Mouse (Mus musculus): ENCODE data around the gene Ift57. TPM values are rescaled to one million over a fixed set of nuclear protein-coding genes. Genes with fewer than 3 reads are reported as not detected.

Ift57 gene
- polyA plus RNA-seq, 1 experiment: 3.9 TPM

DNA sequence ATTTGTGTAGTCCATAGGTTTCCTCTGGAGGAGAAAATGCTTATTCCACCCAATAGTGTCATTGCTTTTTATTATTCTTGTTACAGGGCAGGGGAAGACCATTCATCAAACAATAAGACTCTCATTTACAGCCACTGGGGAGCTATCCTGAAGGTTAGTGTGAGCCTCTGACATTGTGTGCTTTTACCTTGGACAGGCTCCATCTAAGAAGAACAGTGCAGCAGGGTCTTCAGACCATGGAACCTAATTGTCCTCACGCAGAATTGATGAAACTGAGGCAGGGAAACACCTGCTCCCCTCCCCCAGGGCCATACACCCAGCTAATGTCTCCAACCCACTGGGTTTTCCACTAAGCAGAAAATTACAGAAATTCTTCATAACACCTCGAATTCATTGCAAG is 104.0 kb downstream of the Ift57 start:
- 87% methylated on average over 2 of the region's 2 CpGs for WGBS
- Histone ChIP-seq H3K27ac (ENCODE audit: control insufficient read depth, insufficient read depth, low read length) (no peak overlapping the region), H3K36me3 (ENCODE audit: control insufficient read depth, insufficient read depth, low read length) (no peaks in the 10 kb centered on the region), H3K4me1 (replicated peaks; ENCODE audit: control insufficient read depth, insufficient read depth, low read length) (peaks cover 49% of the 10 kb centered on the region), H3K4me3 (ENCODE audit: control insufficient read depth, insufficient read depth, low read length) (no peak overlapping the region), H3K27me3 (ENCODE audit: control insufficient read depth, insufficient read depth, low read length) (no peaks in the 10 kb centered on the region)
- TF ChIP-seq CTCF (IDR thresholded peaks at IDR 0.05; ENCODE audit: borderline replicate concordance, control insufficient read depth, extremely low read depth, insufficient read depth, low read length, poor library complexity): no peak
- TF ChIP-seq POLR2A (IDR thresholded peaks at IDR 0.05; ENCODE audit: control insufficient read depth, extremely low read depth, insufficient read depth, low read length, poor library complexity): no peak
- DNase-seq: no peak

DNA sequence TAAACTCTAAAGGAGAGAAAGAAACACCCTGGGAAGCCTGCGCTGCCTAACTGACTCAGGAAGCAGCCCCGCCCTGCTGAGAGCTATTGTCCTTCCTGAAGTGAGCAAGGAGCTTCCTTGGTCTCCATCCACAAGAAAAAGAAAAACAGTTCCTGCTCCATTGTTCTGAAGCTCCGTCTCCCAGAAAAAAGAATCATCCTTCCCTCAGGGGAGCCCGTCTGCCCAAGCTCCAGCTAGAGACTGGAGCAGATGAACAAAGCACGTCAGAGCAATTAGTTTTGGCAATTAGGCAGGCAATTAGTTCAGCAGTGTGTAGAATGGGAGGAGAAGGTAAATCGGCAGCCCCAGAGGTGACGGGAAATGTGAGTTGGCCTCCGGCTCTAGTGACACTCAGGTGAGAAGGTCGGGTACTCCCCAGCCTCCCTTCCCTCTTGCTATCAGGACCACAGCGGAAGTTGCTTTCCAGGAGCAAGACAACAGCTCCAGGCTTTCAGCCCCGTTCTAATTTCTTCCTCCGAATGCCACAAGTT is 105.0 kb downstream of the Ift57 start:
- peaks cover 43% of the 10 kb centered on the region for H3K4me1 ChIP-seq (replicated peaks; ENCODE audit: control insufficient read depth, insufficient read depth, low read length)
- peak overlapping the region; percentile 48; the same call in 1 of the 2 replicates for H3K27ac ChIP-seq (ENCODE audit: control insufficient read depth, insufficient read depth, low read length)
- peak overlapping the region; percentile 33 for H3K4me3 ChIP-seq (ENCODE audit: control insufficient read depth, insufficient read depth, low read length)
- DNase-seq: peak; percentile 43
- TF ChIP-seq POLR2A (IDR thresholded peaks at IDR 0.05; ENCODE audit: control insufficient read depth, extremely low read depth, insufficient read depth, low read length, poor library complexity) (no peak), CTCF (IDR thresholded peaks at IDR 0.05; ENCODE audit: borderline replicate concordance, control insufficient read depth, extremely low read depth, insufficient read depth, low read length, poor library complexity) (no peak)
- no peaks in the 10 kb centered on the region for H3K27me3 ChIP-seq (ENCODE audit: control insufficient read depth, insufficient read depth, low read length)
- 11% methylated on average over 12 of the region's 12 CpGs for WGBS
- H3K36me3 ChIP-seq (ENCODE audit: control insufficient read depth, insufficient read depth, low read length): no peaks in the 10 kb centered on the region

DNA sequence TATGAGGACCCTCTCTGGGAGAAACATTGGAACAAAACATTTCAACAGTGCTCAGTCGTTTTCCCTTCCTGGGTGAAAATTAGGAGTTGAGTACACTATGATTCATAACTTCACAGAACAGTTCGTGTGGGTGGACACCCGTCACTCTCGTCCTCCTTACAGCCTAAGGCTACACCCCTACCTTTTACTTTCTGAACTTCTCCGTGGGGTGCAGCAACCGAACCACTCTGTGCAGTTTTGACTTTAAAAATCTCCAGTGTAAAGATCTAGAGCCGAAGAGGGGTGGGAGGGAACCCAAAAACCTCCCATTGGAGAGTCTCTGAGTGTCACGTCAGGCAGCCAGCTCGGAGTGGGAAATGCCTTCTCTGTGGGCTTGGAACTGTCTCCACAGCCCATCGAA is 107.9 kb downstream of the Ift57 start:
- peak overlapping the region; percentile 36; the same call in 1 of the 2 replicates for H3K27ac ChIP-seq (ENCODE audit: control insufficient read depth, insufficient read depth, low read length)
- peaks cover 32% of the 10 kb centered on the region for H3K4me1 ChIP-seq (replicated peaks; ENCODE audit: control insufficient read depth, insufficient read depth, low read length)
- no peaks in the 10 kb centered on the region for H3K36me3 ChIP-seq (ENCODE audit: control insufficient read depth, insufficient read depth, low read length)
- no peak for DNase-seq
- TF ChIP-seq POLR2A (IDR thresholded peaks at IDR 0.05; ENCODE audit: control insufficient read depth, extremely low read depth, insufficient read depth, low read length, poor library complexity) (no peak), CTCF (IDR thresholded peaks at IDR 0.05; ENCODE audit: borderline replicate concordance, control insufficient read depth, extremely low read depth, insufficient read depth, low read length, poor library complexity) (no peak)
- H3K27me3 ChIP-seq (ENCODE audit: control insufficient read depth, insufficient read depth, low read length): no peaks in the 10 kb centered on the region
- no peak overlapping the region for H3K4me3 ChIP-seq (ENCODE audit: control insufficient read depth, insufficient read depth, low read length)
- 76% methylated on average over 10 of the region's 10 CpGs for WGBS

DNA sequence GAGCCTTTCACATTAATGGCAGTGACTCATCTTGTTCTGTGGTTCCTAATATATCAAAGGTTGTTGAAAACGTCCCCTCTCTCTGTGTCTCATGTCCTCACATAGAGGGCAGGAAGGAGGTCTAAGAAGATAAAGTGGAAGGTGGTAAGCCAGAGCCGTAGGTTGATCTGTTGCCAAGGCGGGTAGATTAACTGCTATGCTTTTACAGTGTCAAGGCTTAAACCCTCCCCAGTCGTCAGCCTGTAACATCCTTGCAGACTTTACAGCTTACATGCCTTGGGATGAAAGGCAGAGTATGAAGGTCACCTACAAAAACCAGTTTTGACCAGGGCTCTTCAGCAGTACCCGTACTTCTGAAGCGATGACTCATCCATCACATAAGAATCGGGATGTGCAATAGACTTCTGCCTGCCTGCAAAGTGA is 108.4 kb downstream of the Ift57 start:
- no peaks in the 10 kb centered on the region for H3K27me3 ChIP-seq (ENCODE audit: control insufficient read depth, insufficient read depth, low read length)
- no peak for DNase-seq
- WGBS: 27% methylated on average over 7 of the region's 7 CpGs
- no peak for TF ChIP-seq CTCF (IDR thresholded peaks at IDR 0.05; ENCODE audit: borderline replicate concordance, control insufficient read depth, extremely low read depth, insufficient read depth, low read length, poor library complexity)
- TF ChIP-seq POLR2A (IDR thresholded peaks at IDR 0.05; ENCODE audit: control insufficient read depth, extremely low read depth, insufficient read depth, low read length, poor library complexity): no peak
- no peaks in the 10 kb centered on the region for H3K36me3 ChIP-seq (ENCODE audit: control insufficient read depth, insufficient read depth, low read length)
- H3K27ac ChIP-seq (ENCODE audit: control insufficient read depth, insufficient read depth, low read length): no peak overlapping the region
- no peak overlapping the region for H3K4me3 ChIP-seq (ENCODE audit: control insufficient read depth, insufficient read depth, low read length)
- H3K4me1 ChIP-seq (replicated peaks; ENCODE audit: control insufficient read depth, insufficient read depth, low read length): peaks cover 31% of the 10 kb centered on the region

DNA sequence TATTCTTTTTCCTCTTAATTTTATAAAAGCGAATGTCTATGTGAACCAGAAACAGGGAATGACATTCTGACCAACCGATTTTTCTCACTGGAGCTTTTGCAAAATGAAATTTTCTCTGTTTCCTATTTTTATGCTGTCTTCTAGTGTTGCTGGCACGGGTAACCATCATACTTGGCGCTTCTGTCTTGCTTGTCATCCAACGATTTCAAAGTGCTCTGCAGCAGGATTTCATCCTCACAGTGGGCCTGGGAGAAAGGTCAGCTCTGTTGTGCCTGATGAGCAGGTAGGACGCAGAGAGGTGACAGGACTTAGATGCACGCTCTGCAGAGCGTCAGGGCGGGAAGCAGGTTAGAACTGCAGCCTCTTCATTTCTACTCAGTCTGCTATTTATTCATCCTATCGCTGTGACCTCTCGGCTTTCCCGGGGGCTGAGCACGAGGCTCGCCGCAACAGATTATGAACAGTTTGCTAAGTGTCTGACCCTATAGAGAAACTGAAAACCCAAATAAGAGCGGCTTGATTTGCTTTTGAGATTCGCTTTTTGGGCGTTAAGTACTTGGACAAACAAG is 108.9 kb downstream of the Ift57 start:
- no peaks in the 10 kb centered on the region for H3K36me3 ChIP-seq (ENCODE audit: control insufficient read depth, insufficient read depth, low read length)
- no peak overlapping the region for H3K4me3 ChIP-seq (ENCODE audit: control insufficient read depth, insufficient read depth, low read length)
- WGBS: 83% methylated on average over 18 of the region's 18 CpGs
- H3K27ac ChIP-seq (ENCODE audit: control insufficient read depth, insufficient read depth, low read length): no peak overlapping the region
- no peak for TF ChIP-seq POLR2A (IDR thresholded peaks at IDR 0.05; ENCODE audit: control insufficient read depth, extremely low read depth, insufficient read depth, low read length, poor library complexity)
- no peak for TF ChIP-seq CTCF (IDR thresholded peaks at IDR 0.05; ENCODE audit: borderline replicate concordance, control insufficient read depth, extremely low read depth, insufficient read depth, low read length, poor library complexity)
- H3K27me3 ChIP-seq (ENCODE audit: control insufficient read depth, insufficient read depth, low read length): no peaks in the 10 kb centered on the region
- DNase-seq: no peak
- H3K4me1 ChIP-seq (replicated peaks; ENCODE audit: control insufficient read depth, insufficient read depth, low read length): peaks cover 30% of the 10 kb centered on the region

DNA sequence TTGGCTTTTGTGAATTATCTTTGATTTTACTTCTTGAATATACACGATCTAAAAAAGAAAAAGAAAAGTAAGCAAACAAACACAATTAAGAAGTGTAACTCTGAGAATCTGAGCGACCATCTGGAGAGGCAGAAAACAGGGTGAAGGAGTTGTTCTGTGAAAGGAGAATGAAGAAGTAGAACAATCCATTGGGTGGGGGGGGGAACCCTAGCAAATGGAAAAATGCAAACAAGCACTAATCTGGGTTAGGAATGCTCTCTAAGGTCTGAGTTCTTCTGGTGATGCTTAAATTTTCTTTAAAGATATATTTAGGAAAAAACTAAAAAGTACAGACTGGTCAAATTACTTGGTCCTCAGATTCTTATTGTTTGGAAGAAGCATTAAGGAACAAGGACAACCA is 112.9 kb downstream of the Ift57 start:
- Histone ChIP-seq H3K27ac (ENCODE audit: control insufficient read depth, insufficient read depth, low read length) (no peak overlapping the region), H3K27me3 (ENCODE audit: control insufficient read depth, insufficient read depth, low read length) (no peaks in the 10 kb centered on the region), H3K4me3 (ENCODE audit: control insufficient read depth, insufficient read depth, low read length) (no peak overlapping the region), H3K4me1 (replicated peaks; ENCODE audit: control insufficient read depth, insufficient read depth, low read length) (peaks cover 18% of the 10 kb centered on the region), H3K36me3 (ENCODE audit: control insufficient read depth, insufficient read depth, low read length) (no peaks in the 10 kb centered on the region)
- no peak for TF ChIP-seq CTCF (IDR thresholded peaks at IDR 0.05; ENCODE audit: borderline replicate concordance, control insufficient read depth, extremely low read depth, insufficient read depth, low read length, poor library complexity)
- no peak for TF ChIP-seq POLR2A (IDR thresholded peaks at IDR 0.05; ENCODE audit: control insufficient read depth, extremely low read depth, insufficient read depth, low read length, poor library complexity)
- no peak for DNase-seq
- WGBS: 79% methylated on average over 2 of the region's 2 CpGs
